In genomic region chr11:98959437-98960312, GRCm38 (mm10) we compare ENCODE assay signal across 1 mouse cellular context.
TF ChIP-seq lines count a peak whose summit lies in the region.

No protein-coding gene starts in this region.

TF ChIP-seq in MEL, 35 proteins besides CTCF, POLR2A, EP300 and RAD21 (continued from another document):
- TF ChIP-seq CHD2 (IDR thresholded peaks at IDR 0.05; ENCODE audit: low read length) (no peak), USF1 (IDR thresholded peaks at IDR 0.05; ENCODE audit: low read depth, low read length) (no peak), JUND (IDR thresholded peaks at IDR 0.05; ENCODE audit: low read depth, low read length) (no peak), CHD1 (IDR thresholded peaks at IDR 0.05; ENCODE audit: low read depth, low read length) (no peak), BHLHE40 (IDR thresholded peaks at IDR 0.05; ENCODE audit: borderline replicate concordance, low read depth, low read length) (no peak), UBTF (IDR thresholded peaks at IDR 0.05; ENCODE audit: borderline replicate concordance, insufficient read depth, low read depth, low read length) (no peak), E2F4 (IDR thresholded peaks at IDR 0.05; ENCODE audit: borderline replicate concordance, low read depth, low read length) (peak; percentile 81; the same call in 1 of the 2 replicates), MXI1 (IDR thresholded peaks at IDR 0.05; ENCODE audit: low read depth, low read length) (peak; percentile 89), MAX (IDR thresholded peaks at IDR 0.05; ENCODE audit: low read length) (peak; percentile 71), HCFC1 (IDR thresholded peaks at IDR 0.05; ENCODE audit: low read depth, low read length) (peak; percentile 85), KAT2A (conservative IDR thresholded peaks at IDR 0.05; ENCODE audit: low read depth, low read length) (no peak; the same call in 1 of the 2 replicates), TBP (IDR thresholded peaks at IDR 0.05; ENCODE audit: low read depth, low read length) (peak; percentile 97), NELFE (IDR thresholded peaks at IDR 0.05; ENCODE audit: low read depth, low read length) (peak; percentile 83), ZC3H11A (IDR thresholded peaks at IDR 0.05; ENCODE audit: low read depth, low read length) (no peak), NRF1 (IDR thresholded peaks at IDR 0.05; ENCODE audit: insufficient read depth, low read depth, low read length, poor library complexity, severe bottlenecking) (peak; percentile 25; the same call in 1 of the 2 replicates), RCOR1 (IDR thresholded peaks at IDR 0.05; ENCODE audit: low read depth, low read length) (no peak; the same call in 1 of the 2 replicates), SMC3 (IDR thresholded peaks at IDR 0.05; ENCODE audit: low read depth, low read length) (no peak), MYB (IDR thresholded peaks at IDR 0.05; ENCODE audit: low read depth, low read length) (no peak), TAL1 (IDR thresholded peaks at IDR 0.05; ENCODE audit: low read length) (peak; percentile 34), ELF1 (IDR thresholded peaks at IDR 0.05; ENCODE audit: low read depth, low read length) (peak; percentile 89)
